Mouse (Mus musculus) right cerebral cortex, adult 2 months (tissue): ENCODE data around the gene Rspo1.
"Not testable (repeated sequence)": the region's sequence is repeated elsewhere in the genome, so short reads cannot be mapped to it uniquely, and the experiment has no call there.

ENCODE experiments used
- DNase-seq, 2 experiments: peaks; one replicate each; pipeline ENCODE4 v3.0.0; 2021 to 2022; ENCODE audit warnings: low spot score in 2 of 2

Gene Rspo1

DNA sequence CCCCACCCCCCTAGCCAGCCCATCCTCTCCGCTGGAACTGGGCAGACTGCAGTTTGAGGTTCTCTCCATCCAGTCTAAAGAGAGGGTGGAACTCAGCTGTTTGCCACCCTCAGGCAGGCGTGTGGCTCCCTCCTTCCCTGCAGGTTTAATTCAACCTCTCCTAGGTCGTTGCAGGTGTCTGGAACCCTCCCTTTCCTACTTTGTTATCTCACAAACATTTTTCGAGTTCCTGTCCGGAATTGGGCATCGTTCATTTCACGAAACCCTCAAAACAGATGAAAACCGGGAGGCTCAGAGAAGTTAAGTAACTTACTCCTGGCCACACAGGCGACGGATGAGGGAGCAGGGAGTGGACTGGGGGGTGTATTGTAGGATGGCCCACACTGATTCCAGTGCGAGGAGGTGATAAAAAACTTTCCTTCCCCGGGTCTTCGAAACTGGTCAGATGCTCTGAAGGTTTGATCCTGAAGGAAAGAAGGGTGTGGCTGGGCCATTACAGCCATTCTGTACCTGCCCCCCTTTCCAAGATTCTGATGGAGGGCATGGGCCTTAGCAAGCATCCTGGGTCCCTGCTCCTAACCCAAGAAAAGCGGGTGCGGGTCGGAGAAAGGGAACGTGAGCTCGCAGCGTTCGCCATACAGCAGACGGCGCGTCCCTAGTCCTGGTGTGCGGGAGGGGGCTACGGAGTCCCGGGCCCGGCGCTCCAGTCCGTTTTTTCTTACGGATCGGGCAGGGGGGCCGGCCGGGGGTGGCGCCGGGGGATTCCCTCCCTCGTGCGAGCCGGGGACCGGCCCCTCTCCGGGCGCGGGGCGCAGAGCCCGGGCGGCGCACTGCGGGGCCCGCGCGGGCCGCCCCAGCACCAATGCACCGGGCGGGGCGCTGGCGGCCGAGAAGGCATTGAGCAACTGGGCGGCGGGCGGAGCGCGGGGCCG lies at the start of gene Rspo1:
Gene Rspo1 (plus strand): TSS at position 760 of the 932 bp plus-strand sequence.
- DNase-seq = no peak

DNA sequence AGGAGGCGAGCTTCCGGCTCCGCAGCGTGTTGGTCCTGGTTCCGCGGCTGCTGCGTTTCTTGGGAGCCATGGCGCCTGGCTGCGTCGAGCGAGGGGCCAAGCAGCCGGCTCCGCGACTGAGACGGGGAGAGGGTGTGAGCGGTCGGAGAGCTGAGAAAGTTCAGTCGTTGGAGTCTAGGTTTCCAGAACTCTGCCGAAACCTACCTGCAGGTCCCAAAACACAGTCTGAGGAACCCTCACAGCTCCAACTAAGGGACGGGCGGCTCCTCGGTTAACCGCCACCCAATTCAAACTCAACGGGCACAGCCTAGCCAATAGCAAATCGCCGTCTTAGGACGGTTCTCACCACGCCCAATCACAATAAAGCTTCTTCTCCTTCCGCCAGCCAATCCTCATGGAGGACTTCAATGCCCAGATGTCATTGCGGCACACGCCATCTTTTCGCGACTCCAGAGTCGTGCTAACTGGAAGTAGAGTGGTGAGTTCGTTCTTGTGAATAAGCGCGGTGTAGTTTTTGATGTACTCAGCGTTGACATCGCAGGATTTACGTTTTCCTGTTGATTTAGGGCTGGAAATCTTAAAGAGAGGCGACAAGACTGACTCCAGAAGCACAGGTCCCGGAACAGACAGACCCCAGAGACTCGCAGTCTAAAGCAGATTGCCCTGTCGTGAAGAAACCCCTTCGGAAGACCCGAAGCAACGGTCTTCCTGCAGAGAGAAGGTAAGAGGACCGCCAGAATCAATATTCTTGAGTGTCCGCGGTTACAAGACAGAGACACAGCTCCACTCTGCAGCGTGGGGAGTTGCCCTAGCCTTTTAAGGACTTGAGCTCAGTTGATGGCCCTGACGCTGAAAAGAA lies 49.4 kb upstream of the Rspo1 start, which contains the start of gene 9930104L06Rik:
Gene 9930104L06Rik (plus strand): TSS at position 436 of the 859 bp plus-strand sequence.
- peak; percentile 98 for DNase-seq

DNA sequence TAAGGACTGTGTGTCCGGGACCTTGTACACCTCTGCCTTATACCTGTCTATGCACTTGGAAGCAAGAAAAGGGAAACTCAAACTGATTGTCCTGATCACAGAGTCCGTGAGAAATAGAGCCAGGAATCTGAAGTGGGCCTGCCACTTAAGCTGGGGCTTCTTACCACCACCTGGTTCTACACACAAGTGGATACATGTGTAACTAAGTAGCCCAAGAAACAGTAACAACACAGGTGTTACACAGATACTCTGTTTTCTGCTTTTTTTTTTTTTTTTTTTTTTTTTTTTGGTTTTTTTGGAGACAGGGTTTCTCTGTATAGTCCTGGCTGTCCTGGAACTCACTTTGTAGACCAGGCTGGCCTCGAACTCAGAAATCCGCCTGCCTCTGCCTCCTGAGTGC lies 47.0 kb upstream of the Rspo1 start, which contains the start of gene Cdca8:
Gene Cdca8 (minus strand): TSS at position 101 of the 400 bp plus-strand sequence.
- DNase-seq = not testable (repeated sequence)

DNA sequence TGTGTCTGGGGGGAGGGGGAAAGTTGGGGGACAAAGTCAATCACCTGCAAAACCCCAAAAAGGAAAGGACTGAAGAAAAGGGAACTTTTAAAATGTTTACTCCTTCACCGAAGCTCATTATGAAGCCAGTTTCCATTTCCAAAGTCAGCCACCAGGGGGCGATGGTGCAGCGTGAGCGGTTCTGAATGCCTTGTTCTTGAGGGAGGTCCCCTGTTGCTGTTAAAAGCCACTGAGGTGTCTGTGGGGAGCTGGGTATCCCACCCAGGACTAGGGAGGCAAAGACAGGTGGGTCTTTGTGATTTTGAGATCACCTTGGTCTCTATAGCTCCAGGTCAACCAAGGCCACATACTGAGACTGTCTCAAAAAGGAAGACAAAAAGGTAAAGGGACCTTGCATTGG lies 43.2 kb upstream of the Rspo1 start:
- DNase-seq = peak; percentile 88

DNA sequence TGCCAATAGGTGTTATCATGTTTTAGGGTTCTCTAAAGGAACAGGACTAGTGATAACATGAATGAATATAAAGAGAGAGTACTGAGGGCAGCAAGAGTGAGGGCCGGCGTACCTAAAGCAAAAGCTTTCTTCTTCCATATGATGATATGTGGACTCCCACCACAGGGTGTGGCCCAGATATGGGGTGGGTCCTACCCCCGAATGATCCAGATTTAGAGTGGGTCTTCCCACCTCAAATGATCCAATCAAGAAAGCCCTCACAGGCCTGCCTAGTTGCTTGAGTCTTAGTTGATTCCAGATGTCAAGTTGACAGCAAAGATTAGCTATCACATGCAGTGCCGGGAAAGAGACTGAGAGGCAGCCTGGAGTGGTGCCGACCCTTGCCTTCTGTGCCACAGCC lies 42.4 kb upstream of the Rspo1 start:
- DNase-seq = no peak

DNA sequence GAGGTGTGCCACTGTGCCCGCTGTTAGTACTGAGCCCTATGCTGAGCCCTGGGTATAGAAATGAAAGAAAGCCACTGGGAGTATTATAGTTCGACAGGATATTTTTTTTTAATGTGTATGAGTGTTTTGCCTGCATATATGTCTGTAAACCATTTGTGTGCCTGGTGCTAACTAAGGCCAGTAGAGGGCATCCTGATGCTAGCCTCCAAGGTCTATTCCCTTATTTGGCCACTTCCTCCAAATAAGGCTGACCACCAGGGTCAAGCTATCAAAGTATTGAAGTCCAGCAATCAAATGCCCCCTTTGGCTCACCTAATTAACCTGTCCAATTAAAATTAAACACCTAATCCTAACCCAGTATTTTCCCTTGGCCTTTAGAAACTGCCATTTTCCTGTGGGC lies 41.3 kb upstream of the Rspo1 start:
- DNase-seq = no peak

DNA sequence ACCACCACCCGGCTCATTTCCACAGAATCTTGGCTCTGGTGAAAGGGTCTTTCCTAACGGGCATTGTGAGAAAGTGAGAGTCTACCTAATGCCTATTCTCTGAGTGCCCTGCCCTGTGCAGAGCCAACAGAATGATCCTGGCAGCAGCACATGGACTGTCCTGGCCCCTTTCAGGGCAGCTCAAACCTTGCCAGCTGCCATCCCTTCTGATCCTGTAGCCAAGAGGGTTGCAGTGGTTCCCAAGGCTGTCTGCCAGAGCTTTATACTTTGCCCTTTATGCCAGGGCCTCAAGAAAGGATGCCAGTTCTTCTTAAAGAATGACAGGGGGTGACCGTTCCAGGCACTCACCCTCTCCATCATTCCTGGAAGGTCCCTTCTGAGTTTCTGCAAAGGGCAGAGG lies 36.7 kb upstream of the Rspo1 start:
- no peak for DNase-seq

DNA sequence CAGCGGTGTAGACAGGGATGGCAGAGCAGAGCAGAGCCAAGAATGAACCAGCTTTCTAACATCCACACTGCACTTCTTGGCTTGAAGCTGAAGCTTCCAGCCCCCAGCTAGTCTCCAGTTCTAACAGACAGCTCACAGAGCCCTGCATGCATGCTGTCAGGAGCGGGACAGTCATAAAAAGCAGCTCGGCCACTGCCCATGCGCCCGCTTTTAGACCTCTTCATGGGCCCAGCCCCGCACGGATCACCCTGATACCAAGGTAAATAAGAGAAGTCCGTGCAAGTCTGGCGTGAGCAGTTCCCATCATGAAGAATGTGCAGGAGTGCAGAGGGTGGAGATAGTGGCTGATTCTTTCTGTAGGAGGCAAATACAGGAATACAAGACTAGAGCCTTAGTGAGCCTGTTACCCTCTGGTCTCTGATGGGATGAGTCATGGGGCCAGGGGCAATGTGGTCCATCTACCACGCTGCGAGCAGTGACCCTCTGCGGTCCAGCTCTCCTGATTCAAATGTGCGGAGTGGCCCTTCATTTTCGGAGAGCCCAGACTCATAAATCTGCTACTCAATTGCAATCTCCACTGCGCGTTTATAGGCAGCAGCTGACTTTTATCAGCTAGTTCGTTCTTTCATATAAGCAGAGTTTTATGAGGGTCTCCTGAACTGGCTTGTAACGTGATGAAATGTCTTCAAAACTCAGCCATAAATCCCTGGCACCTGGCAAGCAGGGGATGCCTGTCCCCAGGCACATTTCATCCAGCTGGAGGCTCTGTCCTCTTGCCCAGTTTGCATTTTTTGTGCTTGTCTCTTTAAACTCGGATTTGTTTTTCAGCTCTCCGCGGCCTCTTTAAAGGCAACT lies 35.8 kb upstream of the Rspo1 start:
- DNase-seq = no peak

DNA sequence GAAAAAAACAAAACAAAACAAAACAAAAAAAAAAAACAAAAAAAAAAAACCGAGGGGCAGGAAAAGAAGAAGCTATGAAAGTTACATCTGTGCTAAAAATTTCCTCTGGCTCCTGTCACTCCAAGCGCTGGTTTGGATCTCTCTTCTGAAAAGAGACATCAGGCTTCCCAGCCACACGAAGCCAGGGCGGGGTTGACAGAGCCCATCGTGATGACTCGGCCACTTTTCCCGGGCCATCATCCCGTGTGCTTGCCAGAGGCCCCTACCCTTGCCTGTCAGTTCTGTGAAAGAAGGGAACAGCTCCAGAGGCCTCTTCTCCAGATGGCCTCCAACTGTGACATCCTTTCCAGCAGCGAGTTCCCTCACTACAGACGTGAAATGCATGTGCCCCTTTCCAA lies 35.2 kb upstream of the Rspo1 start:
- DNase-seq = no peak

DNA sequence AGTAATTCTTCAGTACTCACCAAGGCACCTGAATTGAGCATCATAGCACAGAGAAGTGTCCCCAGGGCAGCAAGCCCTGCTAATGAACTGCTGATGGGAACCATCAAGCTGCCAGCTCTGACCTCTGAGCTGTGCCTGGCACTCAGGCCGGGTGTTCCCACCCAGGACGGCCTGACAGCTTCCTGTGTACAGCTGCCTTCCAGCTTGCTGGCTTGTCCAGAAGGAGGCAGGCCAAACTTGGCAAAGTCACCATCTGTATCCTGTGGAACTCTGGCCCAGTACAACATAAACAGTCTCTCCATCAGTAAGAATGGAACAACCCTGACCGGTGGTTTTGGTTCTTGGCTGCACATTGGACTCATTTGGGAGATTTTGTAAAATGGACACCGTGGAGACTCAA lies 32.7 kb upstream of the Rspo1 start:
- no peak for DNase-seq

DNA sequence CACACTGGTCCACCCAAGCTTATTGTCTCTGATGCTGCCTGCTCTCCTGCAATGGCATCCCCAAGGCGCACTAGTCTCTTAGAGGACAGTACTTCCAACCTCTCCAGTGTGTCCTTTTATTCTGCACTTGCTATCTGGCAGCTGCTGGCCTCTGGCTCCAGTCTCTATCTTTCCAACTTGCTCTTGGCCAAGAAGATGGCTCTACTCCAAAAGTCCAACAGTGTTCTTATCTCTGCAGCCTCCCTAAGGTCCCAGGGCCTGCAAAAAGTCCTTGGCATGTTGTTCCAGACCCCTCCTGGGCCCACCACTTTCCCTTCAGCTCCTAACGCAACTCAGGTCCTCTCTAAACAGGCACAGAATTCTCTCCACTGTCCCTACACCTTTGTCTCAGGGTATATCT lies 28.9 kb upstream of the Rspo1 start:
- DNase-seq = no peak

DNA sequence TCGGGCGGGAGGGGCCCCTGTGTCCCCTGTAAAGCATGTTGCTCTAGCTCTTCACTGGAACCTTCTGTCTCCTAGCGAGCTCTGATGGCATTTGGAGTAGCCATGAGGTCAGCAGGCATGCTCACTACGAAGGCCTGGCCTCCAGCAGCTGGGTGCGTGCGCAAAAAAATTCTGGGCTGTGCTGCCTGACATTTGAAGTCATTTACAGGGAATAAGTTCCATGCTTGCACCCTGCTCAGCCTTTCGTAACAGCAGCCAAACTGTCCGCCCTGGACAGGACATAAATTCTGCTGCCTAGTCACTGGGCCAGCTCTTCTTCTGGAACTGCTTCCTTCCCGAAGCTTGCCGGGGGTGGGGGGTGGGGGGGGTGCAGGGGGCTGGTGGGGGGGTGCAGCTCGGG lies 27.2 kb upstream of the Rspo1 start:
- DNase-seq = no peak

DNA sequence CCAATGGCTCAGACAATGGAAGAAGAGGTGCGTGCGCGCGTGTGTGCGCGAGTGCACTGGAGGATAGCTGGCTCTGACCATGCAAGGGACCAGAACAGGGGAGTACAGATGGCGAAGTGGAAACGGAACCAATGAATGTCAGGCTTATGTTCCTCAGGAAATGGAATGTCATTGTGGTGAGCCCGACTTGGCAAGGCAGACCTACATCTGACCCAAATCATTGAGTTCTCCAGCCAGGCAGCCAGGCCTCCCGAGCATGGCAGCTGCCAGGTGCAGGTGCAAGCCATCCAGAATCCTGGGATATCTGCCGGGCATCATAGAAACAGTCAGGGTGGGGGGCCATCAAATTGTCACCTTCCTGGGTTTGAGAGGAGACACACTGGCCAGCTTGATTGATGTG lies 25.3 kb upstream of the Rspo1 start:
- no peak for DNase-seq

DNA sequence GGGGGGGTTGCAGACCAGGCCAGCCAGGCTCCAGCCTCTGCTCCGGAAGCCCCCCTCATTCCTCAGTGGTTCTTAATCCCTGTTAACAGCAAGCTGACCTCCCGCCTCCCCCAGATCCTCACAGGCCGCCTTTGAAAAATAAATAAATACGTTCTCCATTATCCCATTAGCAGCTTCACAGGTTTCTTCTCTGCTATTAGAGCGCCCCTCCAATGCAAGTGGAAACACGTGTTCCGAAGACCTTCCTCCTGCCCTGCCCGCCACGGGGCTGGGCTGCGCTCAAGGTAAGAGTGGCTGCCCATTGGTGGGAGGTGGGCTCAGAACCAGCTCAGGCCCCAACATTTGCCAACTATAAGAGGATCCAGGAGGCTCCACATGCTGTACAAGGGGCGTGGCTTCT lies 23.7 kb upstream of the Rspo1 start:
- DNase-seq = no peak

DNA sequence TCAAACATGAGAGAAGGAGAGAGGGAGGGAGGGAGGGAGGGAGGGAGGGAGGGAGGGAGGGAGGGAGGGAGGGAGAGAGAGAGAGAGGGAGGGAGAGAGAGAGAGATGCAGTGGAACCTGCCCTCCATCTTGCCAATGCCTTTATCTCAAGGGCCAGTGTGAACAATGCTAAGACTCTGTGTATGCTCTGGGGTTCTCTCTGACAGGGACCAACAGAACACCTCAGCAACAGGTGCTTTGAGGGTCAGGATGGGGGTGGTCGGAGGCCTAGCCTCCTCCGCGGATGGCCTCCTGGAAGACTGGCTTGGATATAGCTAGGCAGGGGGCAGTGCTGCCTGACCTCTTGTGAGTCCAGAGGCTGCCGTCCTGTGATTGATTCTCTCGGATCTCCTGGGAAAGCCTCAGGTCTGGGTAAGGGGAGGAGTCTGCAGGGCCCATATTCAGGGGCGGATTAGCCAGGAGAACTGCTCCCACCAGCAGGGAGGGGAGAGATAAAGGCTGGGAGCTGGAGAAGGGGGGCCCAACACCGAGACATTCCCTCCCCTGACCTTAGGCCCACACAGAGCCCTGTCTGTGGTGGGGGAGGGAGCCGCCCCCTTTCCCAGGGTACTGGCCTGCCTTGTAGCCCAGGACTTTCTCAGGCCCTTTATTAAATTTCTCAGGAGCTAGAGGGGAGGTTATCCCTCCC lies 21.2 kb upstream of the Rspo1 start:
- DNase-seq = no peak

DNA sequence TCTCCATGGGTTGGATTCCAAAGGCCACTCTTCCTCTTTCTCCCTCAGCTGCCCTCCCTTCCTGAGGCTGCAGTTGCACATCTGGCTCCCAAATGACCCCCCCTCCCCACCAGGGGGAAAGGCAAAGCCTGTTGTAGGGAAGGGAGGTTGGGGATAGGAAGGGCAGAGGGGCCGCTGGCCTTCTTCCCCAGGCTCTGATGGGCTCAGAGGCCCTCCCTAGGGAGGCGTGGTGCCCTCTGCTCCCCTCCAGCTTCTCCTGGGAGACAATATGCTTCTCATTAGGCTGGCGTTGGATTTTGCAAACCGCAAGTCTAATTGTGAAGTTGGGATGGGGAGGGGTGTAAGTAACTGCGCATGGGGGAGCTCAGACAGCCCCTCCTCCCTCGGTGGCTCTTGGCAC lies 17.5 kb upstream of the Rspo1 start:
- no peak for DNase-seq

DNA sequence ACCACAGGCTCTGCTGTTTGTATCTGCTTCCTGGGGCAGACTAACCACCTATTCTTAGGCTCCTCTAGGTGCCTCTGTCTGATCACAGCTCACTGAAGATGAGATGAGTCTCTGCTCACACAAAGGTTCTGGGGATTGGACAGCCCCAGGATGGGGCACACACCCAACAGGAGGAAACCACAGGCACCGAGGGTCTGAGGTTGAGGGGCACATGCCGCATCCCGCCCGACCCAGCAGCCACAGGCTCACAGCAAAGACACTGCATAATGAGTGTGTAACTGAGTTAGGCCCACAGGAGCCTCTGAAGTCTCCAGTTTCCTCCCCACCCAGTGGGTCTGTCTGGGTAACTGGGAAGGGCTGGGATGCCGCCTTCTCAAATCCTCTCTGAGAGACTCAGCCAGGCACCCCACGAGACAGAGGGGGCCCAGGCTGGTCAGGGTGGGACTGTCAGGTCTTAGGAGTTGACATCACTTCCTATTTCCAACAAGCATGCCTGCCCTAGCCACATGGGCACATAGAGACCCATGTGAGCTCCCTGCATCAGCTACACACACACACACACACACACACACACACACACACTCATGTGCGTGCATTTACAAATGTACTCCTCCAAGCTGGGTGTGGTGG lies 16.9 kb upstream of the Rspo1 start:
- no peak for DNase-seq

DNA sequence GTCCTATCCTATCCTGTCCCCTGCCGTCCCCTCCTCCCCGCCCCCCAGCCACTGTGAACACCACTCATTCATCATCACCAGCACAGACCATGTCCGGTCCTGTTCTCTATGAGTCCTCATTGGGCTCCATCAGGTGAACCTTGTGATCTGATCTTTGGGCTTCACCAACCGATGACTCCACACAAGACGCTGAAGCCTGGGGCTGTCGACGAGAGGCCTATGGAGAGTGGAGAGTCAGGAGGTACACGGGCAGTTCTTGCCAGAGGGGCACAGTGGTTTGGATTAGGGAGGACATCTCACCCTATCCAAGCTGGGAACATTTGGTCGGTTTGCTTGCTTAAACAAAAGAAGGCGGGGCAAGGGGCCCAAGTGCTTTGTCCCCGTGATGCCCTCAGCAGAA lies 16.0 kb upstream of the Rspo1 start:
- no peak for DNase-seq

DNA sequence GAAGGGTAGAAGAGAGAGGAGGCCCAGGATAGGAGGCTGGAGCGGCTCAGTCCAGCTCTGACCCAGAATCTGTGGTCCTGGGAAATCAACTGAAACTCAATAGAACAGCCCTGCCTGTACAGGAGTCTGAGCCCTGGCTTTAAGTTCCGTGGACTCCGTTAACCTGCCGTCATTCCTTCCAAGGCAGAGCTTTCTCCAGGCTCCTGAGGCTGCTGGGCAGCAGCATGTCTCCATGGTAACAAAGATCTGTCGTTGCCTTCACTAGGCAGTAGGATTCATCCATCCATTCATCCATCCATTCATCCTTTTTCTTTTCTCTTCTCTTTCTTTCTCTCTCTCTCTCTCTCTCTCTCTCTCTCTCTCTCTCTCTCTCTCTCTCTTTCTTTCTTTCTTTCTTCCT lies 15.6 kb upstream of the Rspo1 start:
- no peak for DNase-seq

DNA sequence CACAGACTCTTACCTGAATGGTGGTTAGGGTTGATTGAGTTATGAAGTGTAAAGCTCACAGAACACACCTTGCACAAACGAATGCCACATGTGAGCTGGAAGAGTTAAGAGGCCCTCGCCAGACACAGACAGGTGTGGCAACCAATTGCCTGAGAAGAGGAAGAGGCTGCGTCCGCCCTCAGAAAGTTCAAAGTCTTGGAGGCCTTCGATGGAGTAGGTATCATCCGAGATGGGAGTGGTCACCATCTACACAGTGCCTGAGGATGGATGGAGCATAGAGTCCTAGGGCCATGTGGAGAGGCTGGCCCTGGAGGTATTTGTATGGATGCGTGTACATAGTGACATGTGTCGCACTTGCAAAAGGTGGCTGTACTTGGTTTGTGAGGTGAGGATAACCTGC lies 15.1 kb upstream of the Rspo1 start:
- no peak for DNase-seq

DNA sequence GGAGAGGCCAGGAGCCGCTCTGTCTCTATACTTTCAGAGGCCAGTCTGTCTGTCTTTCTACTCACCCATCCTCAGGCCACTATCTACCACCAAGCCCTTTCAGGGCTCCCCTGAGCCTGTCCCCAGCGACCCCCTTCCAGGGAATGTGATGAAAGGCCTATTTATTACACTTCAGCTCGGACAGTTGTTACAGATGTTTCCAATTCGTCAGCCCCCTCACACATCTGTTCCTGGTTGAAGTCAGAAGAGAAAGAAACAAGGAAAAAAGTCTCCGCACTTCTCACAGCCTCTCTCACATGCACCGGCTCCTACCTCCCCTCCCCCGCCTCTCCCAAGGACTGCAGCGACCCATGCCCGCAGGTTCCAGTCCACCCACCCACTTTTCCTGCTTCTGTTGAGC lies 13.9 kb upstream of the Rspo1 start:
- DNase-seq = no peak
